Mouse (Mus musculus) heart, embryonic 12.5 days (tissue): Measurements from ENCODE around the gene Apobec3. TPM values are rescaled to one million over a fixed set of nuclear protein-coding genes. Genes with fewer than 3 reads are reported as not detected.

Experiments used
- ATAC-seq: fragments of 200-750 bp; cut with Nextera tagmentation; 2 replicates; pipeline ENCODE4 v1.8.0; 2017; ENCODE audit warnings: moderate TSS enrichment, moderate library complexity; ENCODE audit not compliant: insufficient number of reproducible peaks, low FRiP score
- H3K27ac ChIP-seq: fragments of 300-500 bp; sonication (generic); 2 replicates; pipeline ENCODE4 v1.5.1; 2016; ENCODE audit warnings: mild to moderate bottlenecking, moderate library complexity; ENCODE audit not compliant: poor library complexity, severe bottlenecking
- H3K27me3 ChIP-seq: fragments of 300-500 bp; sonication (generic); replicated peaks from 2 replicates; pipeline ENCODE4 v1.6.1; 2016; ENCODE audit warnings: mild to moderate bottlenecking, moderate library complexity
- H3K36me3 ChIP-seq: fragments of 300-500 bp; sonication (generic); 2 replicates; pipeline ENCODE4 v1.6.1; 2016; ENCODE audit warnings: mild to moderate bottlenecking, moderate library complexity
- H3K4me1 ChIP-seq: fragments of 300-500 bp; sonication (generic); replicated peaks from 2 replicates; pipeline ENCODE4 v1.6.1; 2016; ENCODE audit warnings: mild to moderate bottlenecking
- H3K4me2 ChIP-seq: fragments of 300-500 bp; sonication (generic); 2 replicates; pipeline ENCODE4 v1.6.1; 2016; ENCODE audit warnings: mild to moderate bottlenecking, moderate library complexity
- H3K4me3 ChIP-seq: fragments of 300-500 bp; sonication (generic); 2 replicates; pipeline ENCODE4 v1.5.1; 2016; ENCODE audit warnings: mild to moderate bottlenecking
- H3K9ac ChIP-seq: fragments of 300-500 bp; sonication (generic); 2 replicates; pipeline ENCODE4 v1.6.1; 2016; ENCODE audit warnings: mild to moderate bottlenecking, moderate library complexity
- H3K9me3 ChIP-seq: fragments of 300-500 bp; sonication (generic); replicated peaks from 2 replicates; pipeline ENCODE4 v1.6.1; 2016; ENCODE audit warnings: mild to moderate bottlenecking, moderate library complexity
- WGBS: fragments of 180-500 bp; shearing (Covaris S2); methylation state at CpG from one replicate; pipeline ENCODE4 v1.1.7; 2016; 5-methylcytosine and 5-hydroxymethylcytosine counted together
- polyA plus RNA-seq: library from polyadenylated mRNA; unstranded; fragments of >200 nt; fragmentation: Nextera tagmentation; extraction: Ambion mirVana; gene quantifications from 2 replicates; pipeline ENCODE4 v1.2.1, GENCODE M21; 2016

Apobec3 gene
- polyA plus RNA-seq, 1 experiment from 2014 or later, result 12.2 TPM

DNA sequence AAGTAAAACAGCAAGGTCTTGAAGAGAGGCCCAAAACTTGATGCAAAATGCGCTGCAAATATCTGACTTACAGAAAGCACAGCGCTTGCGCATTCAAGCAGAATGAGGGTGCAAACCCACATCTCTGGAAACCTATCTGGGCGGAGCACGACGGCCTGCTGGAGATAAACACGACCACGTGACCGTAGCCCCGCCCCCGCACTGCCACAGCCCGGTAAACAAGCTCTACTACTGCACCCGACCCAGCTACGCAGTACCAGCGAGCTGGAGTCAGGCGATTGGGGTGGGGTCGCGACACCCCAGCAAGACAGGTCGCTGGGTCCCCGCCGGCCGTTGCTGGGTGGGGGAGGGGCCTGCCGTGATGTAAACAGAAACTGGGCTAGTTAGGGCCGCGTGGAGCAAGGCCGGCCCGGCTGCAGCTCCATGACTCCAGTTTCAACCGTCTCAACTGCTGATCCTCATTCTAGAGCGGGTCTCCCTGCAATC is 36.2 kb downstream of the Apobec3 start:
- under 1% methylated on average over 29 of the region's 29 CpGs for WGBS
- peak; percentile 93 for ATAC-seq
- Histone ChIP-seq H3K9me3 (no peaks in the 10 kb centered on the region), H3K4me1 (peaks cover 11% of the 10 kb centered on the region; the same call in 1 of the 2 replicates), H3K27ac (peak overlapping the region; percentile 61), H3K36me3 (no peaks in the 10 kb centered on the region), H3K27me3 (peaks cover 33% of the 10 kb centered on the region), H3K4me3 (peak overlapping the region; percentile 58), H3K9ac (peak overlapping the region; percentile 65), H3K4me2 (peak overlapping the region; percentile 69)

- Histone ChIP-seq H3K27me3 (peaks cover 39% of the 10 kb centered on the region), H3K36me3 (no peaks in the 10 kb centered on the region), H3K9ac (peak overlapping the region; percentile 65; the same call in 1 of the 2 replicates), H3K4me1 (peaks cover 12% of the 10 kb centered on the region; the same call in 1 of the 2 replicates), H3K27ac (no peak overlapping the region; the same call in 1 of the 2 replicates), H3K4me3 (peak overlapping the region; percentile 58; the same call in 1 of the 2 replicates), H3K4me2 (peak overlapping the region; percentile 69), H3K9me3 (no peaks in the 10 kb centered on the region)
- no peak for ATAC-seq
- 85% methylated on average over 3 of the region's 3 CpGs for WGBS
Observed at GRCm38 (mm10) chr15:79928316-79928715, 36.9 kb downstream of the Apobec3 start.

DNA sequence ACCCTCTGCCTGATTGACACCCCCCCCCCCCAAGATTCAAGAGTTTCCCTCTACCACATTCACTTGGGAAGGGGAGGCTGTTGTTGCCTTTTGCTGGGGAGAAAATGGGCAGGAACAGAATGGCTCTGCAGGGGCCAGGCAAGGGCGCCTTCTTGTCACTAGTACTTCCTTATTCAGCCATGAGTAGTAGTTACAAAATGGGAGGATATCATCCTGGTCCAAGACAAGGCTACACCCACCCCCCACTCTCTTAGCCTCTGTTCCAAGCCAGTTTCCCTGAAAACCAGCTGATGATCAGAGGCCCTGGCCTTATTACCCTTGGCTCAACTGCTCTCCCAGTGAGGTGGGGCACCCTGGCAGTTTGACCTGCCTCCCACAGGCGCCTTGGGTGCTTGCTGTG is 37.3 kb downstream of the Apobec3 start:
- H3K4me2 ChIP-seq, result 0 out of 2 replicates have a peak overlapping the region, but pooled peaks have one; percentile 69
- H3K36me3 ChIP-seq, result no peaks in the 10 kb centered on the region
- no peak overlapping the region for H3K9ac ChIP-seq
- H3K27ac ChIP-seq, result no peak overlapping the region
- H3K9me3 ChIP-seq, result no peaks in the 10 kb centered on the region
- WGBS, result 70% methylated on average over 2 of the region's 2 CpGs
- no peak for ATAC-seq
- no peak overlapping the region for H3K4me3 ChIP-seq
- peaks cover 16% of the 10 kb centered on the region for H3K4me1 ChIP-seq
- peaks cover 43% of the 10 kb centered on the region for H3K27me3 ChIP-seq

DNA sequence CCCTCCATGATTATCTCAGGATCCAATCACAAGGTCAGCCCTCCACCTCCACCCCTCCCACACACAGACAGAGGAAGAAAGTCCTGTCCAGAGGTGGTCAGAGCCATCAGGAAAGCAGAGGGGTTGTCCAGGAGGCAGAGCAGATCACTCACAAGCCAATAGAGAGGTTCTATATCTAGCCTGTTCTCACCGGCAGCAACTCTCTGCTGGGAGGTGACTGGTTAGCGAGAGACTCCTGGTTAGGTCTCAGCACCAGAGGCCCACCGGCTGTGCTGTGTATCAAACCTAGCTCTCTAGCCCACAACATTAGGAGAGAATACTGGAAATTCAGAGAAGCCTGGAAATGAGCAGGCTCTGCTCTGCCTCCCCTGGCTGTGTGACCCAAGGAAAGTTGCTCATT is 38.3 kb downstream of the Apobec3 start:
- Histone ChIP-seq H3K27me3 (peaks cover 48% of the 10 kb centered on the region), H3K4me2 (no peak overlapping the region), H3K4me3 (no peak overlapping the region), H3K9me3 (no peaks in the 10 kb centered on the region), H3K36me3 (no peaks in the 10 kb centered on the region), H3K4me1 (peaks cover 17% of the 10 kb centered on the region), H3K27ac (no peak overlapping the region), H3K9ac (no peak overlapping the region)
- 59% methylated on average over 3 of the region's 3 CpGs for WGBS
- no peak for ATAC-seq

GRCm38 (mm10) chr15:79931496-79932141 is 40.2 kb downstream of the Apobec3 start:
- H3K9ac ChIP-seq, result no peak overlapping the region
- peaks cover 56% of the 10 kb centered on the region for H3K27me3 ChIP-seq
- WGBS, result 21% methylated on average over 13 of the region's 13 CpGs
- no peaks in the 10 kb centered on the region for H3K36me3 ChIP-seq
- ATAC-seq, result no peak
- H3K9me3 ChIP-seq, result no peaks in the 10 kb centered on the region
- H3K4me2 ChIP-seq, result peak overlapping the region; percentile 99
- H3K27ac ChIP-seq, result no peak overlapping the region
- peaks cover 17% of the 10 kb centered on the region for H3K4me1 ChIP-seq
- H3K4me3 ChIP-seq, result peak overlapping the region; percentile 87

- Histone ChIP-seq H3K4me3 (peak overlapping the region; percentile 87), H3K4me2 (peak overlapping the region; percentile 99), H3K9ac (peak overlapping the region; percentile 80), H3K9me3 (no peaks in the 10 kb centered on the region), H3K27ac (no peak overlapping the region), H3K4me1 (peaks cover 12% of the 10 kb centered on the region), H3K36me3 (no peaks in the 10 kb centered on the region), H3K27me3 (peaks cover 60% of the 10 kb centered on the region)
- under 1% methylated on average over 62 of the region's 62 CpGs for WGBS
- ATAC-seq, result peak; percentile 72
Observed at GRCm38 (mm10) chr15:79932323-79932987, 41.0 kb downstream of the Apobec3 start.

DNA sequence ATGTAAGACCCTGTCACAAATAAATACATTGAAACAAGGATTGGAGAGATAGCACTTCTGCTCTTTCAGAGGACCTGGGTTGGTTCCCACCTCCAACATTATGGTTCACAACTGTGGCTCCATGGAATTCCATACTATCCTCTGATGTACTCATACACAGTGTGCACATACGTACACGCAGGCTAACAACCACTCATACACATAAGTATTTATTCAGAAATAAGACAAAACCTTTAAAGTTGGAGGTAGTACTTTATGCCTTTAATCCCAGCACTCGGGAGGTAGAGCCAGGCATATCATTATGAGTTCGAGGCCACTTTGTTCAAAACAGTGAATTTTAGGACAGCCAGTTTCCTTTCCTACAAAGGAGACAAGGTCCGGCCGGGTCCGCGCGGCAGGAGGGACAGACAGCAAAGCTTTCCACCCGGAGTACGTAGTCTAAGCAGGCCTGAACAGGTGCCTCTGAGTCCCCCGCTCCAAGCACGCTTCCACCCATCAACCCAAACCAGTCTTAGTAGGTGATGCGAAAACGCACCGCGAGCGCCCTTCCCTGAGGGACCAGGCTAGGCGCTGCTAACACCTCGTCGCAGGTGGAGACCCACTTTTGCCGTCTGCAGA is 41.7 kb downstream of the Apobec3 start:
- Histone ChIP-seq H3K4me3 (peak overlapping the region; percentile 87), H3K9ac (no peak overlapping the region), H3K9me3 (no peaks in the 10 kb centered on the region), H3K4me2 (peak overlapping the region; percentile 99), H3K27me3 (peaks cover 60% of the 10 kb centered on the region), H3K4me1 (peaks cover 11% of the 10 kb centered on the region), H3K36me3 (no peaks in the 10 kb centered on the region), H3K27ac (no peak overlapping the region)
- no peak for ATAC-seq
- 6% methylated on average over 22 of the region's 22 CpGs for WGBS

DNA sequence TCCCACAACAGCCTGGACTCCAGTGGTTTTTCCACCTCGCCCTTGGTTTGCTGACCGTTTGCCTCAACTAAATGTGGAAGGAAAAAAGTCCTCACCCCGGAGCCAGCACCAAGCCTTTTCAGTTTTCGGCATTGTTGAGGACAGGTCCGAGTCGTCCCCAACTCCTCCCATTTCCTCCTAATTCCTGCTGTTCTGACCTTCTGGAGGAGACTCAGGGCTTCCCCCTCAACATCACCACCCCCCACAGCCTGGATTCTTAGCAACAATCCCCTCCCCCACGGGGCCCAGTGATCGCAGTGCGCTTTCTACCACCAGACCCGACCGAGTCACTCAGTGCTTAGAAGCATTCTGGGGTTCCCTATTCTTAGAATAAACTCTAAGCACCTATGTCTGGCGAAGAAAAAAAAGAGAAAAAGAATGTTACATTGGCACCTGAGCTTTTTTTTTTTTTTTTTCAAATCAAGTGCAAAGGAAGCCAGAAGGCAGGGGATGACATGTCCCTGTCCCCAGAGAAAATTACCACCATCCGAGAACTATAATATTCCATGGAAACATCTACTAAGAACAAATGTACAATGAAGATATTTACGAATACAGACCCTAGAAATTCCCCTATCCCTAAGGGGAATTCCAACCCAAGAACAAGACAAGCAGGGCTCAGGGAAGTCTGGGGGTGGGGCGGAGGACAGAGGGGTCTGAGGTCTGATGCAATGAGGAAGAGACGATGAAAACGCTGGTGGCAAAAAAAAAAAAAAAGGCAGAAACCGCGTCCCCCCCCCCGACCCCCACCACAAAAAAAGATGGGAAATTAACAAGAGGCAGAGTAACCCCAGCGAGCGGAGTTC is 42.4 kb downstream of the Apobec3 start:
- Histone ChIP-seq H3K9ac (0 out of 2 replicates have a peak overlapping the region, but pooled peaks have one; percentile 16), H3K27me3 (peaks cover 58% of the 10 kb centered on the region)
- ATAC-seq, result no peak

DNA sequence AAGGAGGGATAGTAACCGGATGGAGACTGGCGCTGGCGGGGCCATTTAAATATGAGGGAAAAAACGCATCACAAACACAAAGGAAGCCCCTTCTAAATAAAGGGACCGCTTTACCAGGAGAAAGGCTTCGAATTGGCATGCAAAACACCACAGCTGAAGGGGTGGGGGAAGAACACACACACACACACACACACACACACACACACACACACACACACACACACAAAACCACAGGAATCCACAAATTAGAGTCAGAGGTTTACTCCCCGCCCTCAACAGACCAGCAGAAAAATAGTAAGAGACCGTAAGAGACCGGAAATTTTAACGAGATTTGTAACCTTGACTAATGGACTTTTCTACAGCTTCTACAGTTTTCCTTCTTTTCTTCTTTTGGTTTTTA is 43.3 kb downstream of the Apobec3 start:
- WGBS, result 6% methylated on average over 10 of the region's 10 CpGs
- H3K27me3 ChIP-seq, result peaks cover 56% of the 10 kb centered on the region
- H3K36me3 ChIP-seq, result no peaks in the 10 kb centered on the region

More for the DNA sequence above, 42.4 kb downstream of the Apobec3 start:
- H3K36me3 ChIP-seq, result no peaks in the 10 kb centered on the region
- 2% methylated on average over 22 of the region's 22 CpGs for WGBS
- peaks cover 11% of the 10 kb centered on the region for H3K4me1 ChIP-seq
- no peaks in the 10 kb centered on the region for H3K9me3 ChIP-seq
- H3K4me3 ChIP-seq, result peak overlapping the region; percentile 87
- peak overlapping the region; percentile 49 for H3K4me2 ChIP-seq
- H3K27ac ChIP-seq, result no peak overlapping the region

DNA sequence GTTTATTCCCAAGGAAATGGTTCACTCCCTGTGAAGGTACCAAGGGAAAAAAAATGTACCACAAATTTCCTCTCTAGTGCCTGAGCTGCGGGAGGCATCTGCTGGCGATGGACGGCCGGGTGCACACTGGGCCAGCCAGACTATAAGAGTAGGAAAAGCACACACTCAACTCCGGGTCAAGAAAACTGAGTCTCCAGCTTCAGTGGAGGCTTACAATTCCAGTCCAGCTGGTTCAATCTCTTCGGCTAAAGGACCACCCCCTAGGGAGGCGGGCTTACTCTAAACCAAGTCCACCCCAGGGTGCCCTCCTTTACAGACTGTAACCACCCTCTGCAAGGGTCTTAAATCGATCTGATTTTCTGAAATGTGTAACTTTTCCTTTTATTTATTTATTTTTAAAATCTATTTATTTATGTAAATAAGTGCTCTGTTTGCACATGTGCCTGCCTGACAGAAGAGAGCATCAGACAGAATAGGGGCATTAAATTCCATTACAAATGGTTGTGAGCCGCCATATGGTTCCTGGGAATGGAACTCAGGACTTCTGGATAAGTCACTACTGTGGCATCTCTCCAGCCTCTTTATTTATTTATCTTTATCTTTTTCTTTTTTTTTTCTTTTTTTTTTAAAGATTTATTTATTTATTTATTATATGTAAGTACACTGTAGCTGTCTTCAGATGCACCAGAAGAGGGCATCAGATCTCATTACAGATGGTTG is 44.4 kb downstream of the Apobec3 start:
- H3K4me2 ChIP-seq, result no peak overlapping the region
- no peak overlapping the region for H3K27ac ChIP-seq
- no peaks in the 10 kb centered on the region for H3K36me3 ChIP-seq
- H3K9me3 ChIP-seq, result no peaks in the 10 kb centered on the region
- H3K4me1 ChIP-seq, result peaks cover 11% of the 10 kb centered on the region
- H3K9ac ChIP-seq, result no peak overlapping the region
- no peak overlapping the region for H3K4me3 ChIP-seq
- peaks cover 48% of the 10 kb centered on the region for H3K27me3 ChIP-seq
- 39% methylated on average over 9 of the region's 9 CpGs for WGBS
- ATAC-seq, result no peak

More for the DNA sequence above, 43.3 kb downstream of the Apobec3 start:
- Histone ChIP-seq H3K4me2 (no peak overlapping the region), H3K4me3 (no peak overlapping the region), H3K4me1 (peaks cover 11% of the 10 kb centered on the region), H3K9me3 (no peaks in the 10 kb centered on the region), H3K27ac (no peak overlapping the region), H3K9ac (no peak overlapping the region)
- no peak for ATAC-seq
